Comparison of ENCODE assay signal across 29 mouse cellular contexts in genomic region chr4:149797220-149797610, GRCm38 (mm10). TPM values are rescaled to one million over a fixed set of nuclear protein-coding genes. Genes with fewer than 3 reads are reported as not detected.
DNase-seq lines count a peak whose midpoint lies in the region; ATAC-seq and TF ChIP-seq lines count a peak whose summit lies in the region.
"Had no signal": no experiment of that assay in that cellular context is flagged by ENCODE, and none has a peak within 500 bp of the region (broad histone marks: within the 10 kb centered on the region; RNA-seq: fewer than 3 reads in every experiment).

No protein-coding gene starts in this region.

- TF ChIP-seq CTCF in MEL (IDR thresholded peaks at IDR 0.05 in 2 of 3, conservative IDR thresholded peaks at IDR 0.05 in 1 of 3; ENCODE audit: control insufficient read depth in 1 of 3, insufficient read depth in 1 of 3, low read depth in 2 of 3, low read length in 3 of 3, poor library complexity in 1 of 3, severe bottlenecking in 1 of 3) = no peak

- H3K4me1 ChIP-seq in hindbrain, embryonic 10.5 days (replicated peaks) = peaks cover 63% of the 10 kb centered on the region
- H3K4me1 ChIP-seq in hindbrain, embryonic 16.5 days (ENCODE audit: control insufficient read depth, insufficient read depth, low read depth, low read length) = no peaks in the 10 kb centered on the region
- peaks cover 19 to 36% of the 10 kb centered on the region in 2 experiments for H3K4me1 ChIP-seq in MEL (ENCODE audit: control insufficient read depth in 1 of 2, insufficient read depth in 2 of 2, low read length in 2 of 2)
- H3K4me1 ChIP-seq in liver, embryonic 11.5 days (replicated peaks; ENCODE audit: control insufficient read depth, insufficient read depth, low read length) = peaks cover 12% of the 10 kb centered on the region
- H3K4me1 ChIP-seq in liver, embryonic 16.5 days (ENCODE audit: control insufficient read depth, low read depth, low read length) = peaks cover 10% of the 10 kb centered on the region
- H3K4me1 ChIP-seq: forebrain, embryonic 15.5 days had no signal

- DNase-seq in hindbrain, embryonic 10.5 days (ENCODE audit: low spot score) = no peak
- peak; percentile 65 for DNase-seq in MEL (ENCODE audit: low read depth, low spot score)
- DNase-seq in liver, embryonic 11.5 days (ENCODE audit: low spot score) = no peak
- DNase-seq in cerebellum, adult 18-20 months = no peak
- no peak for DNase-seq in natural killer cell, adult 2 months (ENCODE audit: low spot score in 2 of 2)
- no peak for DNase-seq in layer of hippocampus, adult 9-11 months
- DNase-seq: adrenal gland, adult 2 months; cerebellum, adult 11 months; cerebellum, adult 9-11 months; gastrocnemius, postnatal 36 days; heart, adult 18-20 months; heart, postnatal 10 days; kidney, adult 8-10 months; lung, adult 2 months; lung, postnatal 10 days; spleen, adult 18-20 months; thymus, adult 18-20 months; thymus, postnatal 25 days had no signal

- no peaks in the 10 kb centered on the region for H3K9me3 ChIP-seq in hindbrain, embryonic 10.5 days
- H3K9me3 ChIP-seq in hindbrain, embryonic 16.5 days (ENCODE audit: control insufficient read depth, low read length) = no peaks in the 10 kb centered on the region
- no peaks in the 10 kb centered on the region for H3K9me3 ChIP-seq in MEL (replicated peaks; ENCODE audit: insufficient read depth, low read length)
- no peaks in the 10 kb centered on the region for H3K9me3 ChIP-seq in liver, embryonic 11.5 days (ENCODE audit: control insufficient read depth, low read length)
- no peaks in the 10 kb centered on the region for H3K9me3 ChIP-seq in liver, embryonic 16.5 days (replicated peaks; ENCODE audit: control insufficient read depth, low read length)
- H3K9me3 ChIP-seq: embryonic facial prominence, embryonic 13.5 days; forebrain, embryonic 10.5 days; forebrain, embryonic 15.5 days; midbrain, embryonic 15.5 days; neural tube, embryonic 12.5 days had no signal

- TF ChIP-seq RAD21 in MEL (IDR thresholded peaks at IDR 0.05; ENCODE audit: low read depth, low read length) = no peak

- peak overlapping the region; percentile 81 for H3K27ac ChIP-seq in hindbrain, embryonic 10.5 days
- H3K27ac ChIP-seq in hindbrain, embryonic 16.5 days (ENCODE audit: low read depth, low read length) = no peak overlapping the region
- peak overlapping the region; percentile 97 for H3K27ac ChIP-seq in MEL (ENCODE audit: control insufficient read depth, low read depth, low read length)
- peak overlapping the region; percentile 14; the same call in 1 of the 2 replicates for H3K27ac ChIP-seq in liver, embryonic 11.5 days (ENCODE audit: low read depth, low read length)
- peak overlapping the region; percentile 71 for H3K27ac ChIP-seq in liver, embryonic 16.5 days (ENCODE audit: low read length)
- H3K27ac ChIP-seq: embryonic facial prominence, embryonic 13.5 days; forebrain, embryonic 10.5 days; forebrain, embryonic 15.5 days; hindbrain, postnatal 0 days; kidney, postnatal 0 days; midbrain, embryonic 15.5 days; neural tube, embryonic 12.5 days had no signal

- no peaks in the 10 kb centered on the region for H3K36me3 ChIP-seq in hindbrain, embryonic 10.5 days
- no peaks in the 10 kb centered on the region for H3K36me3 ChIP-seq in hindbrain, embryonic 16.5 days (ENCODE audit: control insufficient read depth, insufficient read depth, low read length)
- peaks cover 0 to 24% of the 10 kb centered on the region in 2 experiments; a peak in 2 of 4 replicates for H3K36me3 ChIP-seq in MEL (ENCODE audit: control insufficient read depth in 1 of 2, insufficient read depth in 2 of 2, low read length in 2 of 2)
- no peaks in the 10 kb centered on the region for H3K36me3 ChIP-seq in liver, embryonic 11.5 days (ENCODE audit: control insufficient read depth, insufficient read depth, low read length)
- no peaks in the 10 kb centered on the region for H3K36me3 ChIP-seq in liver, embryonic 16.5 days (ENCODE audit: control insufficient read depth, insufficient read depth)
- H3K36me3 ChIP-seq: embryonic facial prominence, embryonic 13.5 days; forebrain, embryonic 10.5 days; forebrain, embryonic 15.5 days; midbrain, embryonic 15.5 days; neural tube, embryonic 12.5 days had no signal

- TF ChIP-seq POLR2A in MEL (IDR thresholded peaks at IDR 0.05; ENCODE audit: control insufficient read depth in 1 of 2, insufficient read depth in 1 of 2, low read depth in 1 of 2, low read length in 2 of 2, poor library complexity in 1 of 2) = no peak

- 69% methylated on average over 1 of the region's 1 CpGs for WGBS in hindbrain, embryonic 10.5 days
- 94% methylated on average over 1 of the region's 1 CpGs for WGBS in hindbrain, embryonic 16.5 days
- 55% methylated on average over 1 of the region's 1 CpGs for WGBS in liver, embryonic 11.5 days
- 43% methylated on average over 1 of the region's 1 CpGs for WGBS in liver, embryonic 16.5 days (ENCODE audit: insufficient replicate concordance)

- H3K4me3 ChIP-seq in hindbrain, embryonic 10.5 days = no peak overlapping the region
- no peak overlapping the region for H3K4me3 ChIP-seq in hindbrain, embryonic 16.5 days (ENCODE audit: low read length)
- H3K4me3 ChIP-seq in MEL (ENCODE audit: control insufficient read depth in 1 of 2, insufficient read depth in 1 of 2, low read depth in 2 of 2, low read length in 2 of 2) = peak overlapping the region; percentile 32 to 40
- H3K4me3 ChIP-seq in liver, embryonic 11.5 days (ENCODE audit: low read depth, low read length) = no peak overlapping the region
- no peak overlapping the region for H3K4me3 ChIP-seq in liver, embryonic 16.5 days (ENCODE audit: low read depth, low read length)
- H3K4me3 ChIP-seq: embryonic facial prominence, embryonic 13.5 days; forebrain, embryonic 10.5 days; forebrain, embryonic 15.5 days; midbrain, embryonic 15.5 days; neural tube, embryonic 12.5 days had no signal

- H3K4me2 ChIP-seq in hindbrain, embryonic 16.5 days (ENCODE audit: low read length) = no peak overlapping the region
- 0 out of 2 replicates have a peak overlapping the region, but pooled peaks have one; percentile 2 for H3K4me2 ChIP-seq in liver, embryonic 11.5 days
- no peak overlapping the region for H3K4me2 ChIP-seq in liver, embryonic 16.5 days (ENCODE audit: low read depth, low read length)
- H3K4me2 ChIP-seq: embryonic facial prominence, embryonic 13.5 days; forebrain, embryonic 15.5 days; heart, embryonic 11.5 days; midbrain, embryonic 15.5 days; neural tube, embryonic 12.5 days had no signal

- no peak for TF ChIP-seq EP300 in MEL (IDR thresholded peaks at IDR 0.05; ENCODE audit: low read depth in 1 of 2, low read length in 2 of 2)

- H3K79me2 ChIP-seq in MEL (ENCODE audit: control insufficient read depth, insufficient read depth, low read length, poor library complexity) = no peaks in the 10 kb centered on the region

- no peak overlapping the region for H3K9ac ChIP-seq in hindbrain, embryonic 16.5 days (ENCODE audit: low read depth, low read length)
- peak overlapping the region; percentile 69 for H3K9ac ChIP-seq in MEL (ENCODE audit: control insufficient read depth, low read depth, low read length, poor library complexity, severe bottlenecking)
- no peak overlapping the region for H3K9ac ChIP-seq in liver, embryonic 11.5 days (ENCODE audit: low read depth, low read length)
- H3K9ac ChIP-seq in liver, embryonic 16.5 days (ENCODE audit: low read depth, low read length) = no peak overlapping the region
- H3K9ac ChIP-seq: embryonic facial prominence, embryonic 13.5 days; forebrain, embryonic 15.5 days; midbrain, embryonic 15.5 days; neural tube, embryonic 12.5 days had no signal

- H3K27me3 ChIP-seq in hindbrain, embryonic 10.5 days (ENCODE audit: insufficient read depth, poor library complexity, severe bottlenecking) = peaks cover 13% of the 10 kb centered on the region; the same call in 1 of the 2 replicates
- no peaks in the 10 kb centered on the region for H3K27me3 ChIP-seq in hindbrain, embryonic 16.5 days (replicated peaks; ENCODE audit: control insufficient read depth, insufficient read depth, low read length)
- no peaks in the 10 kb centered on the region for H3K27me3 ChIP-seq in MEL (ENCODE audit: control insufficient read depth in 1 of 2, insufficient read depth in 2 of 2, low read length in 2 of 2)
- H3K27me3 ChIP-seq in liver, embryonic 11.5 days (replicated peaks; ENCODE audit: control insufficient read depth, insufficient read depth, low read length) = no peaks in the 10 kb centered on the region
- H3K27me3 ChIP-seq in liver, embryonic 16.5 days (ENCODE audit: control insufficient read depth, insufficient read depth, low read depth, low read length) = no peaks in the 10 kb centered on the region
- H3K27me3 ChIP-seq: embryonic facial prominence, embryonic 13.5 days; forebrain, embryonic 15.5 days; neural tube, embryonic 12.5 days had no signal

- ATAC-seq in hindbrain, embryonic 16.5 days = no peak
- ATAC-seq in liver, embryonic 11.5 days (replicated peaks; ENCODE audit: low FRiP score) = no peak
- 0 out of 2 replicates have a peak, but pooled peaks have one; percentile 0 for ATAC-seq in liver, embryonic 16.5 days (ENCODE audit: low read depth)
- ATAC-seq: forebrain, embryonic 15.5 days; hindbrain, postnatal 0 days; intestine, embryonic 16.5 days; midbrain, embryonic 15.5 days had no signal

TF ChIP-seq in MEL, 35 proteins besides CTCF, POLR2A, EP300 and RAD21 (continues in another document):
- TF ChIP-seq ETS1 (IDR thresholded peaks at IDR 0.05; ENCODE audit: low read depth, low read length) = no peak
- no peak for TF ChIP-seq BHLHE40 (IDR thresholded peaks at IDR 0.05; ENCODE audit: borderline replicate concordance, low read depth, low read length)
- TF ChIP-seq ZNF384 (IDR thresholded peaks at IDR 0.05; ENCODE audit: low read depth, low read length) = no peak

RNA-seq across cellular contexts. Expression of gene Slc25a33, which starts 23.1 kb away (rescaled TPM):
- polyA plus RNA-seq in hindbrain, embryonic 10.5 days (2016; fragmentation: Nextera tagmentation; extraction: Ambion mirVana) = 19.1 and 20.3 TPM in 2 replicates
- 33.2 and 37.2 TPM in 2 replicates for polyA plus RNA-seq in hindbrain, embryonic 16.5 days (2015; fragmentation: Nextera tagmentation; extraction: Ambion mirVana)
- 20.6 and 21.4 TPM in 2 replicates for total RNA-seq in MEL (2012; rRNA removed)
- polyA plus RNA-seq in MEL (2012; ENCODE audit: insufficient read depth in 1 of 2, insufficient read length in 2 of 2, low read depth in 1 of 2, low replicate concordance in 2 of 2, missing spikeins in 1 of 2) = 100 to 1,000 TPM in 1 of 2 experiments, 10 to 100 TPM in 1; 24.8 to 103 TPM
- polyA plus RNA-seq in liver, embryonic 11.5 days (2014; fragmentation: Nextera tagmentation; extraction: Ambion mirVana) = 21.9 and 23.2 TPM in 2 replicates
- 10.7 and 11.3 TPM in 2 replicates for polyA plus RNA-seq in liver, embryonic 16.5 days (2015; fragmentation: Nextera tagmentation; extraction: Ambion mirVana)

RNA-seq across cellular contexts. Expression of gene Tmem201, which starts 59.4 kb away (rescaled TPM):
- 40.8 and 44.4 TPM in 2 replicates for polyA plus RNA-seq in hindbrain, embryonic 10.5 days (2016; fragmentation: Nextera tagmentation; extraction: Ambion mirVana)
- polyA plus RNA-seq in hindbrain, embryonic 16.5 days (2015; fragmentation: Nextera tagmentation; extraction: Ambion mirVana) = 43.9 and 49.7 TPM in 2 replicates
- 28.3 and 31.5 TPM in 2 replicates for total RNA-seq in MEL (2012; rRNA removed)
- polyA plus RNA-seq in MEL (2012; ENCODE audit: insufficient read depth in 1 of 2, insufficient read length in 2 of 2, low read depth in 1 of 2, low replicate concordance in 2 of 2, missing spikeins in 1 of 2) = 10 to 100 TPM in 1 of 2 experiments, not detected in 1; 60.6 TPM
- polyA plus RNA-seq in liver, embryonic 11.5 days (2014; fragmentation: Nextera tagmentation; extraction: Ambion mirVana) = 16.8 and 16.9 TPM in 2 replicates
- polyA plus RNA-seq in liver, embryonic 16.5 days (2015; fragmentation: Nextera tagmentation; extraction: Ambion mirVana) = 5.4 and 6.5 TPM in 2 replicates

Comparison
In these comparisons a context has a peak if more than half of its experiments do, and no peak if none do; other contexts are left out.
1. H3K4me3 ChIP-seq: peak in MEL (2 of 2); none in hindbrain, embryonic 10.5 days (single experiment), hindbrain, embryonic 16.5 days (single experiment), liver, embryonic 11.5 days (single experiment) and liver, embryonic 16.5 days (single experiment).